Mouse (Mus musculus) ZHBTc4 (cell line): ENCODE results near the gene Kcnh7.
A peak's percentile ranks its signal among the peaks of the same experiment; 100 is the strongest.

Experiments used
- DNase-seq: peaks from one replicate; pipeline ENCODE4 v3.0.0-alpha.2; 2011; ENCODE audit warnings: low read depth, low spot score

Kcnh7 gene

GRCm38 (mm10) chr2:62646014-62646645, 538.0 kb downstream of the Kcnh7 start, which contains the start of gene Ifih1:
Ifih1 (minus strand) TSS chr2:62646255.
- peak; percentile 46 for DNase-seq

GRCm38 (mm10) chr2:62645475-62645874, 538.6 kb downstream of the Kcnh7 start:
- DNase-seq: no peak

GRCm38 (mm10) chr2:62644891-62645290, 539.2 kb downstream of the Kcnh7 start:
- no peak for DNase-seq
